Mouse (Mus musculus) heart, postnatal 14 days (tissue): ENCODE measurements around the gene Gm9048. TPM values are rescaled to one million over a fixed set of nuclear protein-coding genes. Genes with fewer than 3 reads are reported as not detected.
"Not testable (repeated sequence)": the region's sequence is repeated elsewhere in the genome, so short reads cannot be mapped to it uniquely, and the experiment has no call there.

Source experiments
- DNase-seq, 2 experiments: peaks; one replicate each; pipeline ENCODE4 v3.0.0; 2021 to 2022
- intact Hi-C: fragments of 180-260 bp; cut with DNase I; formaldehyde crosslinking; loops from one replicate; pipeline ENCODE4 v1.15.1; 2025
- long read RNA-seq, 2 experiments: library from polyadenylated mRNA; stranded (forward); transcript quantifications; one replicate each; pipeline ENCODE4 v2.0.0; 2021
- total RNA-seq, 2 experiments: library from RNA; stranded (reverse); gene quantifications; 2 replicates each; pipeline ENCODE4 v1.2.3; 2021

Gene Gm9048
- total RNA-seq, result not detected
- long read RNA-seq, experiment 1, result 0 reads
- long read RNA-seq, experiment 2, result 0 reads

DNA sequence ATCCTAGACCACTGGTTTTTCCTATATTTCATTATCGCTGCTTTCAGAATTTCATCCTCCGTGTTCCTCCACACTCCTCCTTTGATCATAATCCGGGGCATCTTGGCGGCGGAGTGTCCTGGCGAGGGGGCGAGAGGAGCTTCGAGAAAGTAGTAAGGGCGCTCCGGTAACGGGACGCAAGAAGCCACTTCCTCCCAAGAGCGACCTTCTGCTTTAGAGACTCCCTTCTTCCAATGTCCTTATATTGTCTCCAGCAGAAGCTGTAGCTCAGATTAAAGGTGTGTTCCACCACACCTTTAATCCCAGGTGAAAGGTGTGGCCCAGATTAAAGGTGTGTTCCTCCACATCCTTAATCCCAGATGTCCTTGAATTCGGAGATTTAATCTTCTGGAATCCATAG is at the start of gene Gm9048:
Gene Gm9048, minus strand, starts transcription at position 101 of the 400 bp plus-strand sequence.
- intact Hi-C loops, DNase-seq: not testable (repeated sequence)

DNA sequence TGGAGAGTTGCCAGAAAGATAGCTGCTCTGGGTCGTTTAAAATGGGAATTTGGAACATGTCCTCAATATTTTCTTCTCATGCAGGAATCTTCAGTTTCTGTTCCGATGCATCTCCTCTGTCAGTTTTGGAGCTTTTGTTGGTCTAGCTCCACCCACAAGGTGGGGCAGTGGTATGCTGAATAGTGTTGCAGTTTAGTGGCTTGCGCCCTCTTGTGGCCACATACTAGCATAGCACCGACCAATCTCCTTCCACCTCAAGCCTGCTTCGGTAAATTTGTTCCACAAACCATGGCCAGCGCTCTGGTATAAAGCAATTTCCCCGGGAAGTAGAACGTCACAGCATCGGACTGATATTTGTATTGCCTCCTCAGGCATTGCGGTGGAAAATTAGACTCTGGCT is 22.0 kb upstream of the Gm9048 start:
- DNase-seq, result peak; percentile 79 to 85
- intact Hi-C loops, result no loop called here

DNA sequence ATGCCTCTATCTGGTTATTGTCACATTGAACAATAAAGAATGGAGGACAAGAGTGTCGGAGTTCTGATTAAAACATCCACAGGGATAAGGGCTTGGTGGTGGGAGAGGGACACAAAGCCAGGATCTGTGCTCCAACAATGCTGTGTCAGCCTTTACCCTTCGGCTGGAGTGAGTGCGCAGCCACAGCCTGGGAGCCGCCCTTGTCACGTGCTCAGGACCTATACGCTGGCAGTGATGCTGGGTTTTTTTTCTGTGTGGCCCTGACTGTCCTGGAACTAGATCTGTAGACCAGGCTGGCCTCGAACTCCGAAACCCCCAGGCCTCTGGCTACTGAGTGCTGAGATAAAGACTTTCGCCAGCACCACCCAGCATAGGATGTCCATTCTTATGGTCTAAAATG is 21.0 kb upstream of the Gm9048 start:
- DNase-seq, result no peak
- intact Hi-C loops, result no loop called here

DNA sequence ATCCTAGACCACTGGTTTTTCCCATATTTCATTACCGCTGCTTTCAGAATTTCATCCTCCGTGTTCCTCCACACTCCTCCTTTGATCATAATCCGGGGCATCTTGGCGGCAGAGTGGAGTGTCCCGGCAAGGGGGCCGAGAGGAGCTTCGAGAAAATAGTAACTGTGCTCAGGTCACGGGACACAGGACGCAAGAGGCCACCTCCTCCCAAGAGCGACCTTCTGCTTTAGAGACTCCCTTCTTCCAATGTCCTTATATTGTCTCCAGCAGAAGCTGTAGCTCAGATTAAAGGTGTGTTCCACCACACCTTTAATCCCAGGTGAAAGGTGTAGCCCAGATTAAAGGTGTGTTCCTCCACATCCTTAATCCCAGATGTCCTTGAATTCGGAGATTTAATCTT is 5.5 kb upstream of the Gm9048 start, which contains the start of gene Gm9049:
Gene Gm9049, minus strand, starts transcription at position 101 of the 400 bp plus-strand sequence.
- DNase-seq, intact Hi-C loops: not testable (repeated sequence)

DNA sequence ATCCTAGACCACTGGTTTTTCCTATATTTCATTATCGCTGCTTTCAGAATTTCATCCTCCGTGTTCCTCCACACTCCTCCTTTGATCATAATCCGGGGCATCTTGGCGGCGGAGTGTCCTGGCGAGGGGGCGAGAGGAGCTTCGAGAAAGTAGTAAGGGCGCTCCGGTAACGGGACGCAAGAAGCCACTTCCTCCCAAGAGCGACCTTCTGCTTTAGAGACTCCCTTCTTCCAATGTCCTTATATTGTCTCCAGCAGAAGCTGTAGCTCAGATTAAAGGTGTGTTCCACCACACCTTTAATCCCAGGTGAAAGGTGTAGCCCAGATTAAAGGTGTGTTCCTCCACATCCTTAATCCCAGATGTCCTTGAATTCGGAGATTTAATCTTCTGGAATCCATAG is 5.3 kb downstream of the Gm9048 start, which contains the start of gene Gm9046:
Gene Gm9046, minus strand, starts transcription at position 101 of the 400 bp plus-strand sequence.
- DNase-seq, intact Hi-C loops: not testable (repeated sequence)

DNA sequence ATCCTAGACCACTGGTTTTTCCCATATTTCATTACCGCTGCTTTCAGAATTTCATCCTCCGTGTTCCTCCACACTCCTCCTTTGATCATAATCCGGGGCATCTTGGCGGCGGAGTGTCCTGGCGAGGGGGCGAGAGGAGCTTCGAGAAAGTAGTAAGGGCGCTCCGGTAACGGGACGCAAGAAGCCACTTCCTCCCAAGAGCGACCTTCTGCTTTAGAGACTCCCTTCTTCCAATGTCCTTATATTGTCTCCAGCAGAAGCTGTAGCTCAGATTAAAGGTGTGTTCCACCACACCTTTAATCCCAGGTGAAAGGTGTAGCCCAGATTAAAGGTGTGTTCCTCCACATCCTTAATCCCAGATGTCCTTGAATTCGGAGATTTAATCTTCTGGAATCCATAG is 10.7 kb downstream of the Gm9048 start, which contains the start of gene Gm9045:
Gene Gm9045, minus strand, starts transcription at position 101 of the 400 bp plus-strand sequence.
- DNase-seq, intact Hi-C loops: not testable (repeated sequence)

DNA sequence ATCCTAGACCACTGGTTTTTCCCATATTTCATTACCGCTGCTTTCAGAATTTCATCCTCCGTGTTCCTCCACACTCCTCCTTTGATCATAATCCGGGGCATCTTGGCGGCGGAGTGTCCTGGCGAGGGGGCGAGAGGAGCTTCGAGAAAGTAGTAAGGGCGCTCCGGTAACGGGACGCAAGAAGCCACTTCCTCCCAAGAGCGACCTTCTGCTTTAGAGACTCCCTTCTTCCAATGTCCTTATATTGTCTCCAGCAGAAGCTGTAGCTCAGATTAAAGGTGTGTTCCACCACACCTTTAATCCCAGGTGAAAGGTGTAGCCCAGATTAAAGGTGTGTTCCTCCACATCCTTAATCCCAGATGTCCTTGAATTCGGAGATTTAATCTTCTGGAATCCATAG is 16.2 kb downstream of the Gm9048 start, which contains the start of gene Gm9044:
Gene Gm9044, minus strand, starts transcription at position 101 of the 400 bp plus-strand sequence.
- DNase-seq, intact Hi-C loops: not testable (repeated sequence)

DNA sequence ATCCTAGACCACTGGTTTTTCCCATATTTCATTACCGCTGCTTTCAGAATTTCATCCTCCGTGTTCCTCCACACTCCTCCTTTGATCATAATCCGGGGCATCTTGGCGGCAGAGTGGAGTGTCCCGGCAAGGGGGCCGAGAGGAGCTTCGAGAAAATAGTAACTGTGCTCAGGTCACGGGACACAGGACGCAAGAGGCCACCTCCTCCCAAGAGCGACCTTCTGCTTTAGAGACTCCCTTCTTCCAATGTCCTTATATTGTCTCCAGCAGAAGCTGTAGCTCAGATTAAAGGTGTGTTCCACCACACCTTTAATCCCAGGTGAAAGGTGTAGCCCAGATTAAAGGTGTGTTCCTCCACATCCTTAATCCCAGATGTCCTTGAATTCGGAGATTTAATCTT is 21.6 kb downstream of the Gm9048 start, which contains the start of gene Gm9040:
Gene Gm9040, minus strand, starts transcription at position 101 of the 400 bp plus-strand sequence.
- intact Hi-C loops, DNase-seq: not testable (repeated sequence)

DNA sequence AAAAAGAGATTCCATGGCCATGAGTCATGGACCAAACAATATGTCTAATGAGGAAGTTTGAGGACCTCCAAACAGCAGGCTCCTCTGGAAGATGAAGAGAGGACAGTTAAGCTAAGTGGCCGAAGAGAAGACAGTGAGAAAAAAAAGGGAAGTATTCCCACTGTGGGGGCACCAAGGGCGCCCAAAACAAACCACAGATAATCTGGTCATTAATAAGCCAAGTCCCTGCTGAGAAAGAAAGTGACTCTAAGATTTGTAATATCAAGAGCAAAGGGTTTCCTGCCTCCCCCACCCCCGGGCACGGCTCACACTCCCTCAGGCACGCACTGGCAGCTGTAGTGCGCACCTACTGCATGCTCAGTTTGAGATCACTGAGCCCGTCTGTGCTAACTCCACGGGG is 29.5 kb downstream of the Gm9048 start:
- DNase-seq, result no peak
- intact Hi-C loops, result no loop called here

DNA sequence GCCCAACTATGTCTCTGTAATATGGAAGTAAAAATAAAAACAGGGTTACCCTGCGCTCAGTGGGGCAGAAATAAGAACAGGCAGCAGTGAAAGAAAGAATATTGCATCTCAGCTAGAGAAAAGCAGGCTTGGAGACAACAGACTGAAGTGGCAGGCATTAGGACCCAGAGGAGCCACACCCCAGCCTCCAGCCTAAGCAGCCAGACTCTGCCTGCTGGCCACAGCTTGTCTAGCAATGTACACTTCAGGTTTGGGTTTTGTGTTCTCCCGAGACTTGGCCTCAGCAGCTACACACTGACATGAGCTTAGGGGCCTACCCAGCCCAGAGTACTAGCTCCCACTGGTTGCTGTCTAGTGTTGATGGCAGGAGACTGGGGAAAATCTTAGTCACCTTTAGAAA is 46.3 kb downstream of the Gm9048 start:
- DNase-seq, intact Hi-C loops: not testable (repeated sequence)

Other genes starting within 250 kb of the Gm9048 start
- 1 to 10 TPM; 4.5 to 5.2 TPM for gene Mdm1, start 206.9 kb downstream of the Gm9048 start, total RNA-seq
- not detected for gene Il22, start 143.7 kb downstream of the Gm9048 start, total RNA-seq
- under 1 TPM; 0.43 to 0.59 TPM for gene Gm32717, start 107.9 kb downstream of the Gm9048 start, total RNA-seq
- under 1 TPM; 0.43 to 0.59 TPM for gene Gm32802, start 90.0 kb downstream of the Gm9048 start, total RNA-seq
- gene Iltifb, start 53.6 kb downstream of the Gm9048 start, total RNA-seq, result not detected
- not detected for gene Gm9040, start 21.7 kb downstream of the Gm9048 start, total RNA-seq
- not detected for gene Gm9044, start 16.3 kb downstream of the Gm9048 start, total RNA-seq
- gene Gm9045, start 10.8 kb downstream of the Gm9048 start, total RNA-seq, result not detected
- not detected for gene Gm9046, start 5.4 kb downstream of the Gm9048 start, total RNA-seq
- not detected for gene Gm9049, start 5.4 kb upstream of the Gm9048 start, total RNA-seq
- not detected for gene Ifng, start 92.4 kb upstream of the Gm9048 start, total RNA-seq